Mouse (Mus musculus): ENCODE measurements around the gene Tbx10.

DNA sequence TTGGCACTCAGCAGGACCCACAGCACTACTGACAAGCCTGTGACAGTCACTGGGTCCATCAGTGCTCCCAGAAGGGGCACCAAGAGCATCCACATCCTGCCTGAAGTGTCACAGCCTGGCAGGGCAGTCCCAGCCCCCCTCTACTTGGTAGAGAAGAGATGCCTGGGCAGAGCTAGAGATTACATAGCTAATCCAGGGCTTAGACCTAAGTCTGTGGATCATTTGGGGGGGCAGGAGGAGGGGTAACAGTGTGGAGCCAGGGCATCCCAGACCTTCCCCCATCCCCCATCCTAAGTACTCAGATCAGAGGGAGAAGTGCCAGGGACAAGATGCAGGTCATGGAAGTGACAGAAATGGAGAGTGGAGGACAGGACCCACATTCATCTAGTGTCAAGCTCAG is 22.2 kb downstream of the Tbx10 start:
- TF ChIP-seq POLR2A (IDR thresholded peaks at IDR 0.05; ENCODE audit: low read depth, low read length) (no peak), CTCF (conservative IDR thresholded peaks at IDR 0.05; ENCODE audit: insufficient read depth, insufficient read length, low read depth, low read length) (no peak)

Measured in kidney, adult 2 months (tissue).